Mouse (Mus musculus) forelimb bud, embryonic 11.5 days (tissue): Measurements from ENCODE around the gene Ago3.
A peak's percentile ranks its signal among the peaks of the same experiment; 100 is the strongest.

Experiments
- DNase-seq: peaks from one replicate; pipeline ENCODE4 v3.0.0-alpha.2; 2012; ENCODE audit warnings: low read depth, low spot score

Gene Ago3

DNA sequence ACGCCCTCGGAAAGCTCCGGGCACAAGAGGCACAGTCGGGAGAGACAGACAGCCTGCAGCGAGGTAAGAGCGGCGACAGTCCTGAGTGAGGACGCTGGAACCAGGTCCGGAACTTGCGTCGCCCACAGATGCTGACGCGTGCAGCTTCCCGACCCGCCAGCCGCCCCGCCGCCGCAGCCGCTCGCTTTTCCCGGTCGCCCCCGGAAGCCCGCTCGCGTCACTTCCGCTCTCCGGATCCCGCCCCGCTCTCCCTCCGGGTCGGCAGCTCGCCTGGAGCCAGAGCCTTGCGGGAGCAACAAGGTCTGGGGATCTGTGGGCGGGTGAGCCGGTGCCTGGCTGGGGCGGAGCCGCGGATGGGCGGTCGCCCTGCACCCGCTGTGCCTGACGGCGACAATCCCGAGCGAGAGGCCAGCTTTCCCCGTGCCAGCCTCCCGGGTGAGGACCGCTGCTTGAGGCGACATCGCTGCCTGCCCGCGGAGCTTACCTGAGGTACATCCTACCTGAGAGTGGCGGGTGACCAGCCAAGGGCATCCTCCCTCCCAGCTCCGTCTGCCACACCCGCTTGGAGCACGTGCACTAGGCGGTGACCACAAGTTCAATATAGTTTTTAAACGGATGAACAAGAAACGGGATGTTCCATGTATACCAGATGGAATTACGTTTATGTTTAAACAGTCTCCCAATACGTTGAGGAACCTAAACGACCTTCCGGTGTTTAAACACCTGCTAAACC lies at the start of gene Ago3:
TSS of gene Ago3 (minus strand) at position 210 of the 733 bp plus-strand sequence.
- DNase-seq, result peak; percentile 89

DNA sequence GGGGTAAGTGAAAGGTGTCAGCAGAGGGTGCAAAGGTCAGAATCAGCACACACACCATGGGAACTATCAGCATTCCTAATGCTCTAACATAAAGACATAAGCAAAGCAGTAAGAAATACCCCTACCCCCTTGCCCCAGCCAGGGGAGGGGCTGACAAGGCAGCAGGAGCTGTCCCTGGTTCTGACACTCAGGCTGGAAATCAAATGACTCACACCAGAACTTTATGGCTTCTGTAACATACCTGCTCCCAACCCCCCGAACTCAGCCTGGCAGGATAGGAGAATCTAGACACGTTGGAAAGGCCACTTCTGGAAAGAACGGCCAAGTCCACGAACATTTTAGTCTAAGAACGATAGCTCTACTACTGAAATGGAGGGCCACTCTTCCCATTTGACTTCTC lies 43.7 kb upstream of the Ago3 start:
- peak; percentile 30 for DNase-seq

DNA sequence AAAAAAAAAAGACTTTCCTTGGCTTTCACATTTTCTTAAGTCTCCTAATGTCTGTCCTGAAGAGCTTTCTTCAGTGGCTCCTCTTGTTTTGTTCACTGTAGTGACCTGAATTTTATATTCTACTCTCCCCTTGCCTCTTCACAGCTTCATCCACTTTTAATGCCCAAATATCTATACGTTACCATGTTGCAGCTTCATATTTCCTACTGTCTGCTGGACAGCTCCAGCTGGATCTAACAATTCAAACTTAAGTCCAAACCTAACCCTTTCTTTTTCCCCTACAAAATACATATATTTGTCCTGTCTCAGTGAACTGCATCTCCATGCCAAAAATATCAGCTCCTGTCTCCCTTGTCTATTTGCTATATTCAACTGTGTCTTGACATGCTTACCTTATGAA lies 40.0 kb upstream of the Ago3 start:
- DNase-seq, result no peak

- no peak for DNase-seq
Measured at GRCm38 (mm10) chr4:126468925-126469324, 39.6 kb upstream of the Ago3 start.

DNA sequence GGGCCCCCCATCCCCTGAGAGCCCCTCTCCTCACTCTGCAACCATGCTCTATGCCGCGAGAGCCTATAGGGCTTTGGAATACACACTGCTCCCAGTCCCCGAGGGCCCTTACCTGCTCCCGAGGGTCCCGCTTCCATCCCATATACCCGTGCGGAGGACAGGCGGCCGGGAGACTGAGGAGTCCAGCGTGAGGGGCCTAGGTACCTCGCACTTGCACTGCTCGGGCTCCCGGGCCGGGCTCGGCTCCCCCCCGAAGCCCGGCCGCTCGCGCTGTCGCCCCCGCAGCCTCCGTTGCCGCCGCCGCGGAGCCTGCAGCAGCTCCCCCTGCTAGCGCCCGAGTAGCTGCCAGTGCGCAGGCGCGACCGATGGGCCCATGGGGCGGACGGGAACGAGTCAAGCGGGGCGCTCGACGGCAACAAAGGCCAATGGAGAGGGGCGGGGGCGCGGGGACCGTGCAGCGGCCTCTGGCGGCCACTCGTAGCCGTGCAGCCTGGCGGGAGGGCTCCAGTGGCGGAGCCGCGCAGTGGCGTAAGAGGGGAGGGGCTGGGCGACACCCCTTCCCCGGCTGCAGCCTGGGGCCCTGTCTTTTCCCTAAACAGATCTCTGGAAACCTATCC lies 39.0 kb upstream of the Ago3 start, which contains the start of gene Ago1:
TSS of gene Ago1 (minus strand) at position 299 of the 617 bp plus-strand sequence.
- DNase-seq, result peak; percentile 92

DNA sequence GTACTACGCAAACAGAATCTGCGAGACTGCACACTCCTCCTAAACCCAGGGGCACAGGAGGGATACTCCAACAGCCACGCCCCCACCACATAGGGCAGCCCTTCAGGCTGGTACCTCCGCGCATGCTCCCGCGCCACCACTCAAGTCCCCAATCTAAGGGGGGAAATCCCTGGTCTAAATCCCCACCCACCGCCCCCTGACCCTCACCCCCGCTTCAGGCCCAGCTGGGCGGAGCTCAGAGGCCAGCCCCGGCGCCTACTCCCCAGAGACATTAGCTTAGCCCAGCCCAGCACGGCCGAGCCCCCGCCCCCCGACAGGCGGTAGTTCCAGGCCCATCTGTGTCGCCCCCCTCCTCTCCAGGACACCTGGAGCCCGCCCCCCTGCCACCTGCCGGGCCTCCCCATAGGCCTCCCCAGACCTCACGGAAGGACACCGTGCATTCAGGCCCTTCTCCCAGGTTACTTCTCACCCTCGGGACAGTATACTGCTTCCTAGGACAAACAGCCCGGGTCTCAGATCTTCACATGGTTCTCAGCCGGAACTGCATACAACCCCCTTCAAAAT lies 38.4 kb upstream of the Ago3 start:
- peak; percentile 80 for DNase-seq

DNA sequence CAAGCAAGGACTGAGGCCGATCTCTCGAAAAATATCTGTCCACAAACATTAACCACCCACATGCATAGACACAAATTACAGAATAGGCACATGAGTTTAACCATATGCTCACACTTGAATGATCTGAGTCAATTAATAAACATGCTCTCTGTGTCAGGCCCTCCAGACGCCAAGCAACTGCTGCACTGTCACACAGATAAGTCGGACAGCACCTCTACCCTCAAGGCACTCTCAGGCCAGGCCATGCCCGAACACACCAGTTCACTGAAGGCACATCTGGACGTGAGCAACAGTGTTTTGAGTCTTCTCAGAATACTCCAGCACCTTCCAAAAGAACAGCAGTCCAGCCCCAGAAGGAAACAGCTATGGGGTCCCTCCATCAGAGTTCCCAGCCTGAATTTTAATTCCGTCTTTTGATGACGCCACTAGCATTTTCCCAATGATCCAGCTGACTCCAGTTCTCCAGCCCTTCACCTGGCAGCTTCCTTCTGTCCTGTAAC lies 36.9 kb upstream of the Ago3 start:
- DNase-seq, result no peak

- peak; percentile 38 for DNase-seq
Measured at GRCm38 (mm10) chr4:126465843-126466242, 36.5 kb upstream of the Ago3 start.

GRCm38 (mm10) chr4:126464892-126465235 lies 35.5 kb upstream of the Ago3 start:
- no peak for DNase-seq

DNA sequence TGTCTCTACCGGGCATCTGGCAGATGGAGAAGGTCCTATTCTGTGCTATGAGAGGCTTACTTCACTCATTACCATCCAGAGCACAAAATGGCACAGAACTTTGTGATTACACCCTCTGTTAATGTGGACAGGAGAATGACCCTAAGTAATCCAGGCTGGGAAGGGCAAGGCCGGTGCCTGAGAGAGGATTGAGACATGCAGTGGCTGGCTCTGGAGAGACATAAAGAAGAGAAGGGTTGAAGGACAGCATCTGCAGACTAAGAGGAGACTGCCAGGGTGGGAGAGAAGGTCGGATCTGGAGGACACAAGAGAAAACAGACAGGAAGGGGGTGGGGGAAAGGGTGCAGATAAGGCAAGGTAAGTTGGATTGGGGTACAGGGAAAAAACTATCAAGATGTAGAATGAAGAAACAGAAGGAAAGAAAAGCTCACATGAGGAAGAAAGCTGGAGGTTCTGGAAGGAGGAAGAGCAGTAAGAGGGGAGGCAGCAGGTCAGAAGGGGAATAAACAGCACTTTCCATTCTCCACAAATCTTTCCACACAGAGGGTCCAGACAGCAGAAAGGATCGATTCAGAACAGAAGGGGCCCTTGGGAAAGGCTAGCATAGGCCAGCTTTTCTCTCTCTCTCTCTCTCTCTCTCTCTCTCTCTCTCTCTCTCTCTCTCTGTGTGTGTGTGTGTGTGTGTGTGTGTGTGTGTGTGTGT lies 35.0 kb upstream of the Ago3 start:
- DNase-seq, result no peak

DNA sequence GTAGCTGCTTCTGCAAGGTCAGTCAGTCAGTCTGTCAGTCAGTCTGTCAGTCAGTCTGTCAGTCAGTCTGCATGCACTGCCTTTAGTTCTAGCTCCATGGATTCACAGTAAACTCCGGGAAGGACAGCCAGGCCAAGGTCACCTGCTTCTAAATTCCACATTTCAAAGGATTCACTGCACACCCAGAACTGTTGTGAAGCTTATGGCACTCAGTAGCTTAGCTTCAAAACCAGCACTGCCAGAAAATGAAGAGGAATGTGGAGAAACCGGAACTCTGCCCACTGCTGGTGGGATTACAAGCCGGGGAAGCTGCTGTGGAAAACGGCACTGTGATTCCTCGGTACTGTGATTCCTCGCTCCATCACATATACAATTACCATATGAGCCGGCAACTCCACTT lies 26.1 kb upstream of the Ago3 start:
- DNase-seq, result no peak

DNA sequence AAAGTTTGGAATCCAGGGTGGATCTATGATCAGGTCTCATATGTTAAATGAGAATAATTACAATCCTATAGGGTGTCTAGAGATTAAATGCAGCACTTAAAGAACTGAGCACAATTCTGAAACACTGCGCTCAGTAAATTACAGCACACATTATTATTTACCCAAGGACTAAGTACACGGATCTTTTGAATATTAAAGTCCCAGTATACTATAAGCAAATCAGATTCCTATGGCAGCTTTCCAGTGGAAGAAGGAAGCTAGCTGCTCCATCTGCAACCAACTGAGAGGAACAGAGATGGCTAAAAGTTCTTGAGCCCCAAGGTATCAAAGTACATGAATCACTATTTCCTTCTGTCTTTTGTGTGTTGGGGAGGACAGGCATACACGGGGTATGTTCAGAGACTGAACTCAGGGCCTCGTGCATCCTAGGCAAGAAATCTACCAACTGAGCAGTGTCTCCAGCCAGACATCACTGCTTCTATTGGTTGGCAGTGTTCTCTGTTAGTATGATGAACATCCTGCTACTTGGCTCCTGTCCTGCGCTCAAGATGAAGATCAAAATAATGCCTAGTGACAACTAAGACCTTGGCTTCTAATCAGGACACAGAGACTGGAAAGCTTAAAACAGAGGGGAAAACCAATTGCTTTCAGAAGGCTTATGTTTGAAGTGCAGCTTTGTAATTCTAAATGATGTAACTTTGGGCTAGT lies 25.3 kb upstream of the Ago3 start:
- no peak for DNase-seq

DNA sequence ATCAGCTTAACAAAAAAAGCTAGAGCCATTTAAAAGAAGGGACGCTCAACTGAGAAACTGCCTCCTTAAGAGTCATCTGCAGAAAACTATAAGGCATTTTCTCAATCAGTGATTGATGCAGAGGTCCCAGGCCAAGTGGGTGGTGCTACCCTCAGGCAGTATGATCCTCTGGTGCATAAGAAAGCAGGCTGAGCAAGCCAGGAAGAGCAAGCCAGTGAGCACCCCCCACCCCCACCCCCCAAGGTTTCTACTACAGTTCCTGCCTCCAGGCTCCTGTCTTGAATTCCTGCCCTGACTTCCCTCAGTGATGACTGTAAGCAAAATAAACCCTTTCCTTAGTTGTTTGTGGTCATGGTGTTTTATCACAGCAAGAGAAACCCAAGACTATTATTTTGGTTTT lies 20.9 kb upstream of the Ago3 start:
- no peak for DNase-seq

- DNase-seq, result no peak
Measured at GRCm38 (mm10) chr4:126447126-126447525, 17.8 kb upstream of the Ago3 start.

- DNase-seq, result no peak
Measured at GRCm38 (mm10) chr4:126444528-126444927, 15.2 kb upstream of the Ago3 start.

DNA sequence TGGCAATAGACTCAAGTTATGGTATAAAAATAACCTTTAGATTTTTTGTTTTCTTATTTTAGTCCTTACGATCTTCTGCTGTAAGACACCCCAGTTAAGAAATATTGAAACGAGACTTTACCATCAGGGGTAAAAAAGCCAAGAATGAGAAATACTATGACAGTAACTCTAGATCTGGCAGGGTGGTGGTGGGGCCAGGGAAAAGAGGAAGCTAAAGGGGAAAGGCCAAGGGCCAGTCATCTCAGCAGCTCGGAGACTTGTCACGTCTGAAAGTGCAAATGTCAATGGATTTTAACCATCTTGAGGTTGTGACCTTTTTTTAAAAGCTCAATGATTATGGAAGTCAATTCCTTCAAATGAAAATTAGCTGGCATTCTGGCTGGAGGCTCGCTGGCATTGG lies 8.9 kb upstream of the Ago3 start:
- DNase-seq, result no peak

GRCm38 (mm10) chr4:126436268-126436667 lies 6.9 kb upstream of the Ago3 start:
- no peak for DNase-seq

- no peak for DNase-seq
Measured at GRCm38 (mm10) chr4:126434094-126434493, 4.7 kb upstream of the Ago3 start.

GRCm38 (mm10) chr4:126433175-126433574 lies 3.8 kb upstream of the Ago3 start:
- no peak for DNase-seq

- no peak for DNase-seq
Measured at GRCm38 (mm10) chr4:126431746-126432145, 2.4 kb upstream of the Ago3 start.

- DNase-seq, result peak; percentile 4
Measured at GRCm38 (mm10) chr4:126428682-126429346, 542 bp downstream of the Ago3 start.
